Mouse (Mus musculus) intestine, postnatal 0 days (tissue): ENCODE results near the gene Oaz2. TPM values are rescaled to one million over a fixed set of nuclear protein-coding genes. Genes with fewer than 3 reads are reported as not detected.

Source experiments
- ATAC-seq: fragments of 200-750 bp; cut with Nextera tagmentation; 2 replicates; pipeline ENCODE4 v1.8.0; 2017; ENCODE audit warnings: mild to moderate bottlenecking, moderate TSS enrichment, moderate library complexity
- H3K27ac ChIP-seq: fragments of 300-500 bp; sonication (generic); 2 replicates; pipeline ENCODE4 v1.5.1; 2014; ENCODE audit warnings: mild to moderate bottlenecking, low read depth, low read length, moderate library complexity
- H3K27me3 ChIP-seq: fragments of 300-500 bp; sonication (generic); replicated peaks from 2 replicates; pipeline ENCODE4 v1.6.1; 2014; ENCODE audit warnings: low read length, mixed read lengths; ENCODE audit not compliant: control insufficient read depth, insufficient read depth
- H3K36me3 ChIP-seq: fragments of 300-500 bp; sonication (generic); 2 replicates; pipeline ENCODE4 v1.6.1; 2014; ENCODE audit warnings: mild to moderate bottlenecking, moderate library complexity; ENCODE audit not compliant: control insufficient read depth, insufficient read depth
- H3K4me1 ChIP-seq: fragments of 300-500 bp; sonication (generic); replicated peaks from 2 replicates; pipeline ENCODE4 v1.6.1; 2014; ENCODE audit warnings: antibody characterized with exemption, low read length, mixed read lengths; ENCODE audit not compliant: control insufficient read depth, insufficient read depth
- H3K4me2 ChIP-seq: fragments of 300-500 bp; sonication (generic); replicated peaks from 2 replicates; pipeline ENCODE4 v1.6.1; 2014; ENCODE audit warnings: low read depth, mild to moderate bottlenecking, moderate library complexity
- H3K4me3 ChIP-seq: fragments of 300-500 bp; sonication (generic); 2 replicates; pipeline ENCODE4 v1.5.1; 2014; ENCODE audit warnings: low read depth, low read length
- H3K9ac ChIP-seq: fragments of 300-500 bp; sonication (generic); 2 replicates; pipeline ENCODE4 v1.6.1; 2014; ENCODE audit warnings: mild to moderate bottlenecking, low read depth, low read length
- H3K9me3 ChIP-seq: fragments of 300-500 bp; sonication (generic); 2 replicates; pipeline ENCODE4 v1.6.1; 2016; ENCODE audit warnings: mixed run types; ENCODE audit not compliant: control insufficient read depth
- CTCF ChIP-seq: sonication (generic); IDR thresholded peaks from 2 replicates; pipeline ENCODE4 v1.5.1; 2016; ENCODE audit warnings: low read depth, mild to moderate bottlenecking, control low read depth, antibody characterized with exemption, moderate library complexity
- WGBS: fragments of 180-500 bp; shearing (Covaris S2); extraction: QIAGEN DNeasy Blood & Tissue Kit; methylation state at CpG from one replicate; pipeline ENCODE4 v1.1.7; 2014; 5-methylcytosine and 5-hydroxymethylcytosine counted together
- polyA plus RNA-seq: library from polyadenylated mRNA; unstranded; fragments of >200 nt; fragmentation: Nextera tagmentation; extraction: Ambion mirVana; gene quantifications from 2 replicates; pipeline ENCODE4 v1.2.1, GENCODE M21; 2015

Gene Oaz2
- polyA plus RNA-seq, 1 experiment from 2014 or later, result 141 TPM

DNA sequence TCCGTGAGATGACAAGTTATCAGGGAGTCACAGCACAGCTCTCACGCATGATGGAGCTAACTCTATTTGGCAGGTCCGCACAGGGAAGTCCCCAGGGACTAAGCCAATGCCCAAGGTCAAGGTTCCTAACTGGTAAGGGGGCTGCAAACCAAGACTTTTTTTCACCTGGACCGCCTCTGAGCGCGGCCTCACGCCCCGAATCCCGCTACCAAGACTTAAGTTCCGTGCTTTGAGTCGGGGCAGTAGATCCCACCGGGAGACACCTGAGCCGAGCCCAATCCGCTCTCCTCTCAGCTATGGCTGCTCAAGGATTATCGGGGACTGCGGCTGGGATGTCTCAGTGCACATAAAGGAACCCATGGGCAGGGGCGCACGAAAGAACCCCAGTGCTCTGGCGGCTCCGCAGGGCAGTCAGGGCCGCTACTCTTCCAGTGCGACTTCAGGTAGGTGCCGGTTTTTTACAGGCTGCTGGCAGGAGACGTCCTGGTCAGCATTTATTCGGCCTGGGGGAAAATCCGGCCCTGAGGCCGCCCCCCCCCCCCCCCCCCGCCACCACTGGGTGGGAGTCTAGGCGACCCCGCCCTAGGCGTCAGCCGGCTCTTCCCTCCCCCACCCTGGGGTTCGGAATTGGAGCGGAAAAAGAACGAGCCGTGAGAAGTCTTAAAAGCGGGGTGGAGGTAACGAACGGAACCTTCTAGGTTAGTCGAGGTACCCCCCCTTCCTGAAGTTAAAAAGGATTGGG lies 38.6 kb upstream of the Oaz2 start, which contains the start of gene Rbpms2:
Rbpms2 (plus strand) TSS at position 624 of the 742 bp plus-strand sequence.
- Histone ChIP-seq H3K9me3 (no peaks in the 10 kb centered on the region), H3K4me3 (peak within 1 kb of the TSS; percentile 70), H3K27me3 (peaks cover 26% of the 10 kb centered on the region; the same call in 1 of the 2 replicates), H3K27ac (peak within 1 kb of the TSS; percentile 28), H3K4me1 (0 out of 2 replicates have a peak, but pooled peaks cover 3% of the 10 kb centered on the region), H3K4me2 (peak within 1 kb of the TSS; percentile 87), H3K36me3 (no peaks in the 10 kb centered on the region), H3K9ac (peak within 1 kb of the TSS; percentile 53)
- WGBS, result 4% methylated on average over 39 of the region's 40 CpGs
- no peak for ATAC-seq
- no peak for TF ChIP-seq CTCF

DNA sequence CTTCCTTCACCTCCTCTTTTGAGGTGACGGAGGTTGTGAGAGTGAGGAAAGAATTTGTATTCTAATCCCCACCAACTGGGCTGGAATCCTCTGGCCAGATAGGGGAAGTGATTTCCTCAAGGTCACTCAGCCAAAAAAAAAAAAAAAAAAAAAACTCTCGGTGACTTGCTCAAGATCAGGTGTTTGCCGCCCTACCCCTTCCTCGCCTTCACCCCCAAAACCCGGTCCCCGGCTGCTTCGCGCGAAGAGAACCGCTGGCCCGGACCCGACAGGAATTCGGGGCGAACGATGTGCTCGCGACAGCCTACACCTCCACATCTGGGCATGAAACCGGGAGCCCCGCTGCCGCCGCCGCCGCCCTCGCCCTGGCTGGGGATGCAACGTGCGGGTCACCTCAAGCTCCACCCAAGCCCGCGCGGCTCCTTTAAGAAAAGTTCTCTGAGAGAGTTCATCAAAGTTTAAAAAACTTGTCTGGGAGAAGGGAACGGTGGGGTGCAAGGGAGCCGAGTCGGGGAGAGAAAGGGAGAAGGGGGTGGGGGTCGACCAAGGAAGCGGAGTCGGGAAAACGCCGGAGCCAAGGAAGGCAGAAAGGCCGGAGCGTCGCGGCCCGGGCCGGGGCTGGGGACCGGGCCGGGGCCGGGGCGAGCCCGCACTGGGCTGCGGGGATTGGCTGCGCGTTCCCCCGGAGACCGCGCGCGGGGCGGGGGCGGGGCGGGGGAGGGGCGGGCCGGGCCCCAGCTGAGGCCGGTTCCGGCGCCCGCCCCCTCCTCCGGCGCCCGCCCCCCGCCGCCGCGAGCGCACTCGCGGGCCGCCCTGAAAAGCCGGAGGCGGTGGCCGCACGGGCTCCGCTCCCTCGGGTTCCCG lies 37.8 kb upstream of the Oaz2 start:
- no peak for TF ChIP-seq CTCF
- peak overlapping the region; percentile 70 for H3K4me3 ChIP-seq
- H3K4me2 ChIP-seq, result peak overlapping the region; percentile 87
- peak; percentile 78 for ATAC-seq
- 0 out of 2 replicates have a peak, but pooled peaks cover 3% of the 10 kb centered on the region for H3K4me1 ChIP-seq
- under 1% methylated on average over 39 of the region's 83 CpGs for WGBS
- H3K9me3 ChIP-seq, result no peaks in the 10 kb centered on the region
- peaks cover 26% of the 10 kb centered on the region; the same call in 1 of the 2 replicates for H3K27me3 ChIP-seq
- no peaks in the 10 kb centered on the region for H3K36me3 ChIP-seq
- H3K9ac ChIP-seq, result peak overlapping the region; percentile 53
- H3K27ac ChIP-seq, result peak overlapping the region; percentile 28

DNA sequence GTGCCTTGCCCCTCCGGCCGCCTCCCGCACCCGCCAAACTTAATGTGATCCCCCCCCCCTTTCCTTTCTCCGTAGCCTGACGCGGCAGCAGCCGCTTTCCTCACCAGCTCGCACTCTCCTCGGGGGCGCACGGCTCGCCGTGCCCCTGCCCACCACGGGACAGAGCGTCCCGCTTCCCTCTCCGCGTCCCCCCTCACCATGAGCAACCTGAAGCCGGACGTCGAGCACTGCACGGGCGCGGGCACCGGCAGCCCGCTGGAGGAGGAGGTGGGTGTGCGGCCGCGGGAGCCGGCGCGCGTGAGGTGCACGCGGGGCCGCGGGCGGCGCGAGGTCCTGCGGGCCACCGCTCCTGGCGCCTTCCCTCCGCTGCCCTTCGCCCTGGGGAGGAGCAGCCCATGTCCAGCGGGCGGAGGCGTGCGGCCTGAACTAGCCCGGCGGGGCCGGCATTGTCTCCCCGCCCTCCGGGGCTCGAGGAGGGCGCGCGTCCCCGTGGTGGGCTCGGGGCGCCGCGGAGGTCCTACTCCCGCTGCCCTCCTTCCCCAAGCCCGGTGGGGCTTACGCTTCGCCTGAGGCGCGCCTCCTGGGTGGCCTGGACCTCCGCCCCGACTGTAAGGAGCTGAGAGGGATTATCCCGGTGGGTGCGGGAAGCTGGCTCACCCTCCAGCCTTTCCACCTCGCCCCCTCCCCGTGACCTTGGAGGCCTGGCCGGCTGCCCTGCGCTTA lies 37.0 kb upstream of the Oaz2 start:
- 2% methylated on average over 69 of the region's 78 CpGs for WGBS
- Histone ChIP-seq H3K4me2 (peak overlapping the region; percentile 87), H3K27me3 (peaks cover 26% of the 10 kb centered on the region; the same call in 1 of the 2 replicates), H3K36me3 (no peaks in the 10 kb centered on the region), H3K27ac (peak overlapping the region; percentile 22), H3K4me1 (0 out of 2 replicates have a peak, but pooled peaks cover 3% of the 10 kb centered on the region), H3K4me3 (peak overlapping the region; percentile 70), H3K9ac (peak overlapping the region; percentile 53), H3K9me3 (no peaks in the 10 kb centered on the region)
- TF ChIP-seq CTCF, result no peak
- ATAC-seq, result peak; percentile 51

DNA sequence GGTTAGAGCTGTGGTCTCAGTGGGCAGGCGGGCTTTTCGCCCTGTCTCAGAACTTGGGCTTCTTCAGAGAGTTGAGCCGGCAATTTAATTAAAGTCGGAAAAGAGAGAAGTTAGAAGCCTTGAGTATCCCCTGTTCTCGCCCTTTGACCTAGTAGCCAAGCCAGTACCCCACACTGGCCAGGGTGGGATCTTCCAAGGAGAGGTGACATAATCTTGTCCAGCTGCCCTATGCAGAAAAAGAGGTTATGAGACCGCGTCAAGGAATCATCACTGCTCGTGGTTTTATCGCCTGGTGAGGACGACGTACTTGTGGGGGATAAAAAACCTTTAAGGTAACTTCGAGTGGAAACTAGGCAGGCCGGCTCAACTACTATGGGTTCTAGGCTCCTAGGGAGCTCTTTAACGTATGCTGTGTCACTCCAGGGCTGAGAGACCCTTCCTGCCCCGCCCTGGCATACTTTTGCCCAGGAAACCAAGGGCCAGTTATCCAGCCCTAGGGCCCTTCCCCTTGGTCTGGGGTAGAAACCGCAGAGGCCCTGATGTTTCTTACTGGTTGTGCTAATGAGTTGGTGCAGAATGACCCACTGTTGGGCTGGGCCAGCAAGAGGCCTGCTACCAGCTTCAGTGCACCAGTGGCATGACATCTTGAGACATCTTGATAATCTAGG lies 36.3 kb upstream of the Oaz2 start:
- Histone ChIP-seq H3K4me1 (0 out of 2 replicates have a peak, but pooled peaks cover 3% of the 10 kb centered on the region), H3K27ac (no peak overlapping the region), H3K36me3 (no peaks in the 10 kb centered on the region; the same call in 1 of the 2 replicates), H3K9me3 (no peaks in the 10 kb centered on the region), H3K4me2 (peak overlapping the region; percentile 87), H3K9ac (peak overlapping the region; percentile 53; the same call in 1 of the 2 replicates), H3K4me3 (peak overlapping the region; percentile 70), H3K27me3 (peaks cover 26% of the 10 kb centered on the region; the same call in 1 of the 2 replicates)
- no peak for ATAC-seq
- TF ChIP-seq CTCF, result no peak
- 56% methylated on average over 16 of the region's 16 CpGs for WGBS

DNA sequence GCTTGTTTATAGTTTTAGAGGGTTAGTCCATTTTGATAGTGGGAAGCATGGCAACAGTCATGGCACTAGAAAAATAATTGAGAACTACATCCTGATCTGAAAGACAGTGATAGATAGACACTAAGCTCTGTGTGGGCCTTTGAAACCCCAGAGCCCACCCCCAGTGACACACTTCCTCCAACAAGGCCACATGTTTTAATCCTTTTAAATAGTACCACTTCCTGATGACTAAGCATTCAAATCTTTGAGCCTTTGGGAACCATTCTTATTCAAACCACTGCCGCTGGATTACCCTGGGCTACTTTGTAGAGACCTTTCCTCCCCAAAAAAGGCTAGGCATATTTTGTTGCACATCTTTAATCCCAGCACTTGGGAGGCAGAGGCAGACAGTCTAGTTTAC lies 32.0 kb upstream of the Oaz2 start:
- 0 out of 2 replicates have a peak, but pooled peaks cover 7% of the 10 kb centered on the region for H3K4me1 ChIP-seq
- 89% methylated on average over 1 of the region's 1 CpGs for WGBS
- no peak overlapping the region for H3K9ac ChIP-seq
- H3K36me3 ChIP-seq, result no peaks in the 10 kb centered on the region; the same call in 1 of the 2 replicates
- no peaks in the 10 kb centered on the region for H3K9me3 ChIP-seq
- H3K4me2 ChIP-seq, result no peak overlapping the region
- H3K27me3 ChIP-seq, result peaks cover 13% of the 10 kb centered on the region; the same call in 1 of the 2 replicates
- ATAC-seq, result no peak
- no peak overlapping the region for H3K27ac ChIP-seq
- H3K4me3 ChIP-seq, result no peak overlapping the region
- no peak for TF ChIP-seq CTCF
